Mouse (Mus musculus) heart, adult 8-10 months (tissue): ENCODE data around the gene Morn5. TPM values are rescaled to one million over a fixed set of nuclear protein-coding genes. Genes with fewer than 3 reads are reported as not detected.

Source experiments
- DNase-seq: peaks from one replicate; pipeline ENCODE4 v3.0.0; 2022; ENCODE audit warnings: low spot score
- total RNA-seq, 4 experiments: library from RNA; stranded (reverse); gene quantifications; 2 replicates each; pipeline ENCODE4 v1.2.4; 2022

Morn5 gene
- total RNA-seq: not detected

- DNase-seq: peak; percentile 98
Measured at GRCm38 (mm10) chr2:36048748-36049566, at the start of gene Morn5, which contains the start of gene Ndufa8. Gene Morn5, plus strand, starts transcription at chr2:36049458. Gene Ndufa8, minus strand, starts transcription at chr2:36049406.

GRCm38 (mm10) chr2:36000390-36000789 is 48.9 kb upstream of the Morn5 start:
- no peak for DNase-seq

DNA sequence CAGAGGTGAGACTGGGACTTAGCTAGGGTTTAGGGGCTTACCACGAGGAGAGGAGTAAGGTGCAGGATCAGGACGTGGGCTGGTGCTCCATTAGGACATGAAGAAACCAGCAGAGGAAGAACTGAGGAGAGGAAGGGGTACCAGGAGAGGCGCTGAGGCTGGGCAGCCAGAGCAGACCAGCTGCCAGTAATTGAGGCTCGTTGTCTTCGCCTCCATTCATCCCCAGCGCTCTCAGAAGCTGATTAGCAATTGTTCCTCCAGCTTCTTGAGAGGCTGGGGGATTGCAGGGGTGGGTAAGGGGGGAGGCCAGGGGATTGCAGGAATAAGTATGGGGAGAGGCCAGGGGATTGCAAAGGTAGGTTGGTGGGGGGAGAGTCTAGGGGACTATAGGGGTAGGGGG is 47.1 kb upstream of the Morn5 start:
- DNase-seq: no peak

DNA sequence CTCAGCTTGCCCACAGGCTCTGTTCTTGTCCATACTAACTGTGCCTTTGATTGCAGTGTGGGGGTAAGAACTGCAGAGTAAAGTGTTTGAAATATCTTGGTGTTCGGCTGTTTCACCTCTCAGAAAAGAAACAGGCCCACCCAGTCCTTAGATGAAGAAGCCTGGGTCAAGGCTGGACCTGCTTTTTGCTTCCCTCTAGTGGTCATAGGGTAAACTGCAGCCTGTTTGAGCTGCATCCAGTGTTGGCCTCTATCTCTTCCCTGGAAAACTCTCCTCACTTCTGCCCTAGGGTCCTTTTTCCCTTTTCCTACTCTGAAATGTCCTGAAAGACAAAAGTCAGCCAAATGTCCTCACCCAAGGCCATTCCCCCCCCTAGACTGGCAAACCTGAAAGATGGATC is 41.2 kb upstream of the Morn5 start:
- peak; percentile 50 for DNase-seq

- peak; percentile 63 for DNase-seq
Measured at GRCm38 (mm10) chr2:36009386-36009785, 39.9 kb upstream of the Morn5 start.

DNA sequence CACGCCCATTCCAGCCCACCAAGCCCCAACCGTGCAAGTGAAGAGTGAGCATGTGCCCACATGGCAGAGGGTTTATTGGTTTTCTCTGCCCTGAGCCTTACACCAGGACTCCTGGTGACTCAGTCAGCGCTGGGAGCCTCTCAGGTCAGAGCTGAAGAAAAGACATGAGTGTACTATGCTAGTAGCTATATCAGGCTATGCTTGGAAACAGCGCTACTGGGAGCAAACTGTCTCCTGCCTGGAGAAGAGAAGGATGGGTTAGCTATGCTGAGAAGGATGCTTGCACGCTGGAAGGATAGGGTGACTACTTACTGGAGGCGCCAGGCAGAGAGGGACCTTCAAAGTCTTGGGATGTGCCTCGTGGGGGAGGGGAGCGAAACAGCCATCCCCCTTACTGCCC is 38.7 kb upstream of the Morn5 start:
- no peak for DNase-seq

DNA sequence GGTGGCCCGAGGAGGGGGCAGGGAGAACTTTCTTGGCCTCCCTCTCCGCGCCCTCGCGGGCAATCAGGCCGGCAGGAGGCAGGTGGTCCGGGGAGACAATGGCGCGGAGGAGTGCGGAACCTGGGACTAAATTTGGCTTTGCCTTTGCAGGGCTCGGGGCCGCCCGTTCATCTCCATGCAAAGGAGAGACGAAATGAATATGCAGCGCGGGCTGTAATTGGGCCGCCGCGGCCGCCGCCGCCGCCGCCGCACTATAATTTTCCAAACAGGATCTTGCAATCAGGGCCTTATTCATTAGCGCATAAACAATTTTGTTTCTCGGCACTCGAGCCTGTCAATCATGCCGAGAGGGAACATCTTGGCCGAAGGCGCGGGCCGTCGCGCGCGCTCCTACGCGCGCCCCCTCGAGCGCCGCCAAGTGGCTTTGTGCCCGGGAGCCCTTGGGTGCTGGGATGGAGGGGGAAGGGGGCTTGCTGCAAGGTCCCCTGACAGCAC is 37.9 kb upstream of the Morn5 start:
- DNase-seq: no peak

- DNase-seq: peak; percentile 49
Measured at GRCm38 (mm10) chr2:36013010-36013409, 36.2 kb upstream of the Morn5 start.

- DNase-seq: peak; percentile 47
Measured at GRCm38 (mm10) chr2:36021385-36022159, 27.7 kb upstream of the Morn5 start.

GRCm38 (mm10) chr2:36023291-36023690 is 26.0 kb upstream of the Morn5 start:
- DNase-seq: peak; percentile 72

DNA sequence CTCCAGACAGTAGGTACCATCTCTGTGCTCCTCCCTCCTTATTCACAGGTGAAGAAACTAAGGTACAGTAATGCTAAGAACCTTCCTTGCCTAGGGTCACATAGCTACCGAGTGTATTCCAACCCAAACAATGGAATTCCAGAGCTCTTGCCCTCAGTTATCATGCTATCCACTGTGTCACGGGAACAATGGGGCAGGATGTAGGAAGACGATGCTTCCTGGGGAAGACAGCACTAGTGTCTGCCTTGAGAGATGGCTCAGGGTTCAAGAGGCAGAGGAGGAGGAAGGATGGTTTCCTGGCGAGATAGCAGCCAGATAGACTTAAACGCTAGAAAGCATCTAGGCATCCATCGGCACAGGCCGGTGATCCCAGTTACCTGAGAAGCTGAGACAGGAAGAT is 16.4 kb upstream of the Morn5 start:
- no peak for DNase-seq

DNA sequence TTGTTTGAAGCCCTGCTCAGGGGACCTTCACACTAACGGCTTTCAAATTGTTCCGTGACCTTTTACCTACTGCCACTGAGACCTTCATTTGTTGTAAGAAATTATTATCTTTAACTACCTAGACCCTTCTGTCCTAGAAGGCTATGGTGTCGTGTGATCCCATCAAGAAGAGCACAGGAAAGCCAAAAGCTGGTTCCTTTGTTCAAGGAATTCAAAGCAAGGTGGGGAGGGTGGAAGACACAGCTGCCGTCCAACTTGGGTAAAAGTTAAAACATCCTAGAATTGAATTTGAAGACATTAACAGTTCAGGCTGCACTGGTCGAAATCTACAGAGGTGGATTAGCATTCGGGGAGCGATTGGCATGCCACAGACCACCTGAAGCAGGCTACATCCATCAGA is 15.3 kb upstream of the Morn5 start:
- no peak for DNase-seq

GRCm38 (mm10) chr2:36034898-36035297 is 14.4 kb upstream of the Morn5 start:
- DNase-seq: no peak

GRCm38 (mm10) chr2:36035413-36036081 is 13.7 kb upstream of the Morn5 start:
- DNase-seq: peak; percentile 47

DNA sequence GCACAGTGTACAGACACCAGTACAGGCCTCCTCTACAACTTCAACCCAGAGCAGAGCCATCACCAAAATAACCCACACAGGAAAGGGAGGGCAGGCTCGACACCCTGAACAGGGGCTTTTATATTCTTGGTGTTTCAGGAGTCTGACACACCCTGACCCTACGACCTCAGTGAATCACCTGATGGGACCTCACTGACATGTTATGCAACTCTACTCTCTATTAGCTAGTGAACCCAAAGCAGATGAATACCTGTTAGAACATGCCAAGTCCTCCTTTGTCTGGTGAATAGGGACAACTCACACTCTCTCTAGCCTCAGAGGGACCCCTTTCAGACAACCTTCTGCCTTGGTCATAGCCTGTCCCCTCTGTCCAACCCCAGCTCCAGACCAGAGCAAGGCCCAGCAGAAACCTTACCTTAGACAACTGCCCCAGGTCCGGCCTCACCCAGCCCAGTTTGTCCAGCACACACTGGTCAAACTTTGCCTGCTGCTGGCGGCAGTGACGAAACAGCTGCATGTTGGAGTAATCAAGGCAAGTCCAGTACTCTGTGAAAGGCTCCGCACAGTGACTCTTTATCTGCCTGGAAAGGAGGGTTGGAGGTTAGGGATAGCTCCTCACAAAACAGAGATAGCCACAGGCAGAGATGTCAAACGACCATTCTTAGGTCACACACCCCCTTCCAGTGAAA is 9.8 kb upstream of the Morn5 start:
- DNase-seq: no peak

DNA sequence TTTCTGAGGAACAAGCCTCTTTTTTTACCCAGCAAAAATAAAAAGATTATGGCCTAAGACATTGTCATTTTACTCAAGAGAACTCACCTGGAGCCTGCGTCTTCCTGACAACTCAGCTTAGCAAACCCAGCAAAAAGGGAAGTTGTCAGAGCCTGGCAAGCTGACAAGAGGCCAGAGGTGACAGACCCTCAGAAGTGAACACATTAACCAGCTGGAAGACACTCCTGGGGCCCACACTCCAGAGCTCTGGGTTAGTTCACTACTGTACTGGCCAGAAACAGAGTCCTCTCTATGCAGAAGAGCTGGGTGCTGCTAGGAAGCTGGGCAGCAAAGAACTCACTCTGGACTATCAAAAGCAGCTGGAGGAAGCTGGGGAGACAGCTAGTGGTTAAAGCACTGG is 8.4 kb upstream of the Morn5 start:
- DNase-seq: no peak

DNA sequence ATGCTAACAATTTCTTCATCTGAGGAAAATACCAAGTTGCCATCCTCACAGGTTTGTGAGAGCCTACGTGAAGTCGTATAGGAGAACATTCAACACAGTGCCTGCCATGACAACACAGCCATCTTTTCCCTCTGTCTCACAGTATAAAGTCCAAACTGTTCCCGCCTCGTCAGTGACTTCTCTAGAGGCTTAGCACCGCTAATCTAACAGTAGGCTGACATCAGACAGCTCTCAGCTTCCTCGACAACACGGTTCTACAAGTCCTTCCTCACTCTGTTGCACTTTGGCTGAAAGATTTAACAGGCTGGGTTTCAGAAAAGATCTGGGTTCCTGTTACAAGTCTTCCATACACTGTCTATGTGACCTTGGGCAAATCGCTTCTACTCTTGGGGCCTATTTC is 1.1 kb upstream of the Morn5 start:
- no peak for DNase-seq

DNA sequence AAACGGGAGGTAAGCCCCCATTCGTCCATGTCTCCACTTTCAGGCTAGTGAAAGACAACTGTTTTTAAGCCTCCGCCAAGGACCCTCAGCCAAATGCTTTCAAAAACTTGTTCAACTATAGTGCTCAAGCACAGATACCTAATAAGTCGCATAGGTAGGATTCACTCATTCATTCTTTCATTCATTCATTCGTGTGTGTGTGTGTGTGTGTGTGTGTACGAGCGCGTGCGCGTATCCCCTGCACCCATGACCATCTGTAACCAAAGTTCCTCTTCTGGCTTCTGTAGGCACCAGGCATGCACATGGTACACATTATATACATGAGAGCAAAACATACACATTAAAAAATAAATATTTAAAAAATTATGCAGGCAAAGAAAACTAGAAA is 303 bp downstream of the Morn5 start:
- DNase-seq: no peak

DNA sequence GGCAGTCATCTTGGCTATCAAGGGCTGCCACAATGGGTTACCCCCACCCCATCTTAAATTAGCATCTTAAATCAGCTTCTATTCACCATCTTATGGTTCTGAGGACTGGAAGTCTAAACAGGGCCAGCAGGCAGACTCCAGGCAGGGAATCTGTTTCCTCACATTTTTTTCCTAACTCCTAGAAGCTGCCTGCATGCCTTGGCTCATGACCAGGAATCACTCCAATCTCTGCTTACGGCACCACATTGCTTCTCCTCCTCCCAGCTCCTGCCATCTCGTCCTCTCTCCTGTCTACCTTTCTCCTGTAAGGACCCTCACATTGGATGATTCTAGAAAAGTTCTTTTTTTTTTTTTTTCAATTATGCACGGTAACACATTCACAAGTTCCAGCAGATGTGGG is 4.0 kb downstream of the Morn5 start:
- DNase-seq: no peak

GRCm38 (mm10) chr2:36056248-36056647 is 7.0 kb downstream of the Morn5 start:
- no peak for DNase-seq

- DNase-seq: no peak
Measured at GRCm38 (mm10) chr2:36061409-36061808, 12.2 kb downstream of the Morn5 start.

- no peak for DNase-seq
Measured at GRCm38 (mm10) chr2:36067132-36067531, 17.9 kb downstream of the Morn5 start.
